Mouse (Mus musculus) embryonic fibroblast, embryonic 13.5 days (primary cell): Measurements from ENCODE around the gene Kirrel3.

Source experiments
- CTCF ChIP-seq: IDR thresholded peaks from 2 replicates; pipeline ENCODE4 v1.5.1; 2011; ENCODE audit warnings: mild to moderate bottlenecking, control low read depth, low read length, moderate library complexity, borderline replicate concordance; ENCODE audit not compliant: insufficient read depth
- POLR2A ChIP-seq: IDR thresholded peaks from 2 replicates; pipeline ENCODE4 v1.6.1; 2011; ENCODE audit warnings: low read depth, mild to moderate bottlenecking, control low read depth, low read length, moderate library complexity

- no peak for TF ChIP-seq CTCF
- no peak for TF ChIP-seq POLR2A
These were observed 264.2 kb downstream of the Kirrel3 start for GRCm38 (mm10) chr9:34749877-34750276.
